Mouse (Mus musculus): ENCODE measurements around the gene Ints6. TPM values are rescaled to one million over a fixed set of nuclear protein-coding genes. Genes with fewer than 3 reads are reported as not detected.

Gene Ints6
- total and polyA plus RNA-seq, 3 experiments: 15.9 to 191 (median 145) TPM

DNA sequence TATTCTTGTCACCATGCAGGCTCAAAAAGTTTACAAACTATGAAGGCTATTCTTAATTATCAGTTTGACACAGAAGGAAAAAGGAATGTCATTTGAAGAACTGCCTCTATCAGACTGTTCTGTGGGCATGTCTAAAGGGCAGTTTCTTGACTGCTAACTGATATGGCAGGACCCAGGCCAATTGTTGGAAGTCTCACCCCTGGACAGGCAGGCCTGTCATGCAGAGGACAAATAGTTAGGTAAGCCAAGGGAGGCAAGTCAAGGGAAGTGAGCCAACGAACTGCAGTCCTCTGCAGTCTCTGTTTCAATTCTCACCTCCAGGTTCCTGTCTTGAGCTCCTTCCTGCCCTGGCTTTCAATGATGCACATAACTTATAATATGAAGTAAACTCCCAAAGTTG, 29.1 kb downstream of the Ints6 start:
- no peaks in the 10 kb centered on the region for H3K27me3 ChIP-seq (ENCODE audit: insufficient read depth, low read length)
- H3K9me3 ChIP-seq (replicated peaks): no peaks in the 10 kb centered on the region
- peaks cover 9% of the 10 kb centered on the region for H3K4me1 ChIP-seq (ENCODE audit: insufficient read depth, low read depth, low read length)
- DNase-seq (ENCODE audit: low spot score) (no peak), ATAC-seq (ENCODE audit: extremely low read depth, insufficient number of reproducible peaks, low FRiP score, poor library complexity, severe bottlenecking) (no peak)
- H3K36me3 ChIP-seq (replicated peaks): peaks cover 57% of the 10 kb centered on the region
- no peak overlapping the region for H3K4me3 ChIP-seq (ENCODE audit: low read depth, low read length)
- TF ChIP-seq POLR2AphosphoS5 (IDR thresholded peaks at IDR 0.05; ENCODE audit: insufficient replicate concordance, low read depth, low read length): no peak

DNA sequence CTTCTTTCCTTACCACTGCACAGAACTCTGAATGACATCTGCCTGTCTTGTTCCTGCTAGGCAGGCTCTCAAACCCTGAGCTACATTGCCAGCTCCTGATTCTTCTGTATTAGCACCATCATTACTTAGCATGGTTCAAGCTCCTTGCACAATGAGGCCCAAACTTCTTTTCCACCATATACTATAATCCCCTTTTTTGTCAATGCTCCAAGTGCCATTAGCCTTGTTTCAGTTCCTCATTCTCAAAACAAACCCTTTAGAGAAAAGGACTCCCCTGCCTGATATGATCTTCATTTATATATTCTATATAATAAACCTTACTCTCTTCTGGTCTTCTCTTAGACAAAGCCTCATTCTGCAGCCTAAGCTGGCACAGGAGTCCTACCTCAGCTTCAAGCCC, 36.4 kb downstream of the Ints6 start:
- Histone ChIP-seq H3K4me3 (ENCODE audit: low read depth, low read length) (no peak overlapping the region), H3K36me3 (replicated peaks) (peaks cover 43% of the 10 kb centered on the region), H3K9me3 (replicated peaks) (no peaks in the 10 kb centered on the region), H3K27me3 (ENCODE audit: insufficient read depth, low read length) (no peaks in the 10 kb centered on the region), H3K4me1 (ENCODE audit: insufficient read depth, low read depth, low read length) (peaks cover 17% of the 10 kb centered on the region; the same call in 1 of the 2 replicates)
- ATAC-seq (ENCODE audit: extremely low read depth, insufficient number of reproducible peaks, low FRiP score, poor library complexity, severe bottlenecking) (no peak), DNase-seq (ENCODE audit: low spot score) (no peak)
- no peak for TF ChIP-seq GATA1 (IDR thresholded peaks at IDR 0.05; ENCODE audit: borderline replicate concordance, low read length)
- no peak for TF ChIP-seq CTCF (IDR thresholded peaks at IDR 0.05; ENCODE audit: low read depth, low read length)
- TF ChIP-seq TAL1 (conservative IDR thresholded peaks at IDR 0.05; ENCODE audit: low read depth, low read length): no peak
- TF ChIP-seq POLR2AphosphoS5 (IDR thresholded peaks at IDR 0.05; ENCODE audit: insufficient replicate concordance, low read depth, low read length): no peak
- no peak for TF ChIP-seq GATA2 (IDR thresholded peaks at IDR 0.05; ENCODE audit: borderline replicate concordance, low read depth, low read length)

DNA sequence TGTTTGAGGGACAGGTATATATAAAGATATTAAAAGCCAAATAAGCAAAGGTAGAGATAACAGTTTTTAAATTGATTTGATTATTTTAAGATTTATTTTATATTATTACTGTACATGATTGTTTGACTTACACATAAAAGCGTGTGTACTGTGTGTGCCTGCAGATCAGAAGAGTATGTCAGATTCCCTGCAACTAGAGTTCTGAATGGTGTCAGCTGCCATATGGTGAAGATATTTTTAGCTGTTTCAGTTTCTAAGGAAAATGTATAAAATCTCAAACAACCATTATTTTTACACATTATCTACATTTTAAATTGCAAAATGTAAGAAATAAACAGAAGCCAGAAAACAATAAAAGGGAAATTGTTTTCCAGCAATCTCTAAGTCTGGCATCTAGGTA, 39.3 kb downstream of the Ints6 start:
- Histone ChIP-seq H3K4me1 (ENCODE audit: insufficient read depth, low read depth, low read length) (peaks cover 17% of the 10 kb centered on the region; the same call in 1 of the 2 replicates), H3K36me3 (replicated peaks) (peaks cover 37% of the 10 kb centered on the region), H3K9me3 (replicated peaks) (no peaks in the 10 kb centered on the region), H3K27me3 (ENCODE audit: insufficient read depth, low read length) (no peaks in the 10 kb centered on the region), H3K4me3 (ENCODE audit: low read depth, low read length) (no peak overlapping the region)
- TF ChIP-seq POLR2AphosphoS5 (IDR thresholded peaks at IDR 0.05; ENCODE audit: insufficient replicate concordance, low read depth, low read length) (no peak), GATA2 (IDR thresholded peaks at IDR 0.05; ENCODE audit: borderline replicate concordance, low read depth, low read length) (no peak), CTCF (IDR thresholded peaks at IDR 0.05; ENCODE audit: low read depth, low read length) (no peak), GATA1 (IDR thresholded peaks at IDR 0.05; ENCODE audit: borderline replicate concordance, low read length) (no peak), TAL1 (conservative IDR thresholded peaks at IDR 0.05; ENCODE audit: low read depth, low read length) (no peak)
- ATAC-seq (ENCODE audit: extremely low read depth, insufficient number of reproducible peaks, low FRiP score, poor library complexity, severe bottlenecking): no peak
- DNase-seq (ENCODE audit: low spot score): no peak

DNA sequence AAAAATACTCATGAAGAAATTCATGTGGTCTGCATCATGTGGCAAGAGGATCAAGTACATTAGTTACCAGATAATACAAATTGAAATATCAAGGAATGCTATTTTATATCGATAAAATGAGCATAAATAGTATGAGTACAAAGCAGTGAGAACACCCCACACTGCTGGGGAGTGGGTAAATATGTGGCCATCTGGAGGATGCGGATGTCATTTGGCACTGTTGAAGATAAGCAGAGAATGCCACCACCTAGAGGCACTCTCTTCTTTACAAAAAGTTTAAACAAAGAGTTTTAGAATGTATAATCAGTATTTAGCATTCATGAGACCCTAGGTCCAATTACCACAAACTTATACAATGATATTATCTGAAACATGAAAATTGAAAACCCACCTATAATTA, 42.8 kb downstream of the Ints6 start:
- peaks cover 10% of the 10 kb centered on the region; the same call in 1 of the 2 replicates for H3K4me1 ChIP-seq (ENCODE audit: insufficient read depth, low read depth, low read length)
- H3K9me3 ChIP-seq (replicated peaks): no peaks in the 10 kb centered on the region
- H3K4me3 ChIP-seq (ENCODE audit: low read depth, low read length): no peak overlapping the region
- no peak for ATAC-seq (ENCODE audit: extremely low read depth, insufficient number of reproducible peaks, low FRiP score, poor library complexity, severe bottlenecking)
- no peak for DNase-seq (ENCODE audit: low spot score)
- H3K27me3 ChIP-seq (ENCODE audit: insufficient read depth, low read length): no peaks in the 10 kb centered on the region
- peaks cover 45% of the 10 kb centered on the region for H3K36me3 ChIP-seq (replicated peaks)
- TF ChIP-seq TAL1 (conservative IDR thresholded peaks at IDR 0.05; ENCODE audit: low read depth, low read length) (no peak), CTCF (IDR thresholded peaks at IDR 0.05; ENCODE audit: low read depth, low read length) (no peak), POLR2AphosphoS5 (IDR thresholded peaks at IDR 0.05; ENCODE audit: insufficient replicate concordance, low read depth, low read length) (no peak), GATA2 (IDR thresholded peaks at IDR 0.05; ENCODE audit: borderline replicate concordance, low read depth, low read length) (no peak), GATA1 (IDR thresholded peaks at IDR 0.05; ENCODE audit: borderline replicate concordance, low read length) (no peak)

DNA sequence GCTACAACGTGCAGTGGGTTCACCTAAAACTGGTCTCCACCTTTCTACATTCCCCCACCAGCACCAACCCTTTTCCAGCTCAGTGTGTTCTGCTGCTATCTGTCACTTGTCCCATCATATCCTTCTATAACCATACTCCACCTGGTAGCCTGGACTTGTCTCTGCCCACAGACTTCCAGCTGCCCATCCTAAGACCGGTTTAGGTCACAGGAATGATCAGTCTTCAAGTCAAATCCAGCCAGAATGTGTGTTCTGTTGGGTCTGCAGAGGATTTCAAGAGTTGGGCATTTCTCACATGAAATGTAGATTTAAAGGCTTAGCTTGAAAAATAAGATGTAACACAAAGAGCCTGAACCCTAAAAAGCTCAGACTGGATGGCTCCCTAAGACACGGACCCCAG, 87.3 kb downstream of the Ints6 start:
- H3K9me3 ChIP-seq (replicated peaks): no peaks in the 10 kb centered on the region
- no peak overlapping the region for H3K4me3 ChIP-seq (ENCODE audit: low read depth, low read length)
- H3K36me3 ChIP-seq (replicated peaks): no peaks in the 10 kb centered on the region
- no peaks in the 10 kb centered on the region for H3K4me1 ChIP-seq (ENCODE audit: insufficient read depth, low read depth, low read length)
- ATAC-seq (ENCODE audit: extremely low read depth, insufficient number of reproducible peaks, low FRiP score, poor library complexity, severe bottlenecking): no peak
- peaks cover 44% of the 10 kb centered on the region for H3K27me3 ChIP-seq (ENCODE audit: insufficient read depth, low read length)
- no peak for TF ChIP-seq POLR2AphosphoS5 (IDR thresholded peaks at IDR 0.05; ENCODE audit: insufficient replicate concordance, low read depth, low read length)
- TF ChIP-seq GATA1 (IDR thresholded peaks at IDR 0.05; ENCODE audit: borderline replicate concordance, low read length): no peak
- TF ChIP-seq GATA2 (IDR thresholded peaks at IDR 0.05; ENCODE audit: borderline replicate concordance, low read depth, low read length): no peak
- no peak for TF ChIP-seq TAL1 (conservative IDR thresholded peaks at IDR 0.05; ENCODE audit: low read depth, low read length)
- TF ChIP-seq CTCF (IDR thresholded peaks at IDR 0.05; ENCODE audit: low read depth, low read length): no peak
- no peak for DNase-seq (ENCODE audit: low spot score)

DNA sequence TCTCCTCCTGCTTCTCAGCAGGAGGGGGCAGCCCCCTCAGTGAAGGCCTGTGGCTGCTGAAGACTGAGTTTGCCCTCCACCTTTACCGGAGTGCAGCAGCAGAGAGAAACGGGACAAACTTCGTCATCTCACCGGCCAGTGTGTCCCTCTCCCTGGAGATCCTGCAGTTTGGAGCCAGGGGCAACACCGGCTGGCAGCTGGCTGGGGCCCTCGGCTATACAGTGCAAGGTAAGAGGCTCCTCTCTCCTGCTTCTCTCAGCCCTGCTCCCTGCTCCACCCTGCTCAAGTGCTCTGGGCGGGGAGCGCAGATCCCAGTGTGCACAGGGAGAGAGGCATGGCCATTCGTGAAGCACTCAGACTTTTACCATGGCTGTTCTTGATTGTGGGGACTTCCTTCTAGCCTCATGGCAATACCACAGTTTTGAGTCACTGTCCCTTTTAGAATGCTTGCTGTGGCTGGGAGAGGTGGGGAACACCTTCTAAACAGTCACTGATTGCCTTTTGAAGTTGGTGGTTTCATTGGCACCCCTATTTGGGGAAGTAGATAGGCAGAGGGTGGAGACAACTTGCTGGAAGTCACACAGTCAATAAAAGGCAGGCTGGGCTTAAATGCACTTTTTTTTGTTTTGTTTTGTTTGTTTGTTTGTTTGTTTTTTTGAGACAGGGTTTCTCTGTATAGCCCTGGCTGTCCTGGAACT, 95.8 kb downstream of the Ints6 start:
- no peak for DNase-seq (ENCODE audit: low spot score)
- Histone ChIP-seq H3K27me3 (ENCODE audit: insufficient read depth, low read length) (peaks cover 35% of the 10 kb centered on the region), H3K4me3 (ENCODE audit: low read depth, low read length) (no peak overlapping the region), H3K36me3 (replicated peaks) (no peaks in the 10 kb centered on the region), H3K4me1 (ENCODE audit: insufficient read depth, low read depth, low read length) (no peaks in the 10 kb centered on the region), H3K9me3 (replicated peaks) (no peaks in the 10 kb centered on the region)
- TF ChIP-seq TAL1 (conservative IDR thresholded peaks at IDR 0.05; ENCODE audit: low read depth, low read length): no peak
- no peak for TF ChIP-seq CTCF (IDR thresholded peaks at IDR 0.05; ENCODE audit: low read depth, low read length)
- TF ChIP-seq GATA1 (IDR thresholded peaks at IDR 0.05; ENCODE audit: borderline replicate concordance, low read length): no peak
- TF ChIP-seq POLR2AphosphoS5 (IDR thresholded peaks at IDR 0.05; ENCODE audit: insufficient replicate concordance, low read depth, low read length): no peak
- no peak for TF ChIP-seq GATA2 (IDR thresholded peaks at IDR 0.05; ENCODE audit: borderline replicate concordance, low read depth, low read length)
- ATAC-seq (ENCODE audit: extremely low read depth, insufficient number of reproducible peaks, low FRiP score, poor library complexity, severe bottlenecking): no peak

Measured in G1E (cell line).